Mouse (Mus musculus): ENCODE measurements around the gene Samd7. TPM values are rescaled to one million over a fixed set of nuclear protein-coding genes. Genes with fewer than 3 reads are reported as not detected.

Gene Samd7
- polyA plus RNA-seq, 1 experiment from 2014 or later = not detected

GRCm38 (mm10) chr3:30764877-30765276, 18.8 kb downstream of the Samd7 start:
- Histone ChIP-seq H3K9me3 (ENCODE audit: low read depth, low read length) (no peaks in the 10 kb centered on the region), H3K27ac (ENCODE audit: low read depth) (no peak overlapping the region), H3K36me3 (ENCODE audit: insufficient read depth) (no peaks in the 10 kb centered on the region), H3K4me1 (ENCODE audit: insufficient read depth) (no peaks in the 10 kb centered on the region), H3K9ac (no peak overlapping the region), H3K27me3 (ENCODE audit: insufficient read depth, low read length) (no peaks in the 10 kb centered on the region), H3K4me2 (no peak overlapping the region), H3K4me3 (ENCODE audit: low read depth, low read length) (no peak overlapping the region)
- DNase-seq (no peak), ATAC-seq (ENCODE audit: insufficient read depth) (no peak)
- WGBS = 88% methylated on average over 4 of the region's 4 CpGs
- TF ChIP-seq CTCF (IDR thresholded peaks at IDR 0.05; ENCODE audit: low read depth) = no peak

- no peak for TF ChIP-seq CTCF (IDR thresholded peaks at IDR 0.05; ENCODE audit: low read depth)
- DNase-seq = no peak
- 55% methylated on average over 10 of the region's 10 CpGs for WGBS
- Histone ChIP-seq H3K36me3 (ENCODE audit: insufficient read depth) (no peaks in the 10 kb centered on the region), H3K27me3 (ENCODE audit: insufficient read depth, low read length) (no peaks in the 10 kb centered on the region), H3K9ac (no peak overlapping the region), H3K9me3 (ENCODE audit: low read depth, low read length) (no peaks in the 10 kb centered on the region), H3K4me2 (no peak overlapping the region; the same call in 1 of the 2 replicates), H3K4me3 (ENCODE audit: low read depth, low read length) (no peak overlapping the region), H3K4me1 (ENCODE audit: insufficient read depth) (no peaks in the 10 kb centered on the region), H3K27ac (ENCODE audit: low read depth) (no peak overlapping the region)
- peak; percentile 82 for ATAC-seq (ENCODE audit: insufficient read depth)
Observed at GRCm38 (mm10) chr3:30765311-30766027, 19.4 kb downstream of the Samd7 start.

- H3K9me3 ChIP-seq (ENCODE audit: low read depth, low read length) = no peaks in the 10 kb centered on the region
- peak; percentile 20 for DNase-seq
- H3K4me1 ChIP-seq (ENCODE audit: insufficient read depth) = no peaks in the 10 kb centered on the region
- H3K4me3 ChIP-seq (ENCODE audit: low read depth, low read length) = no peak overlapping the region
- H3K36me3 ChIP-seq (ENCODE audit: insufficient read depth) = no peaks in the 10 kb centered on the region
- no peaks in the 10 kb centered on the region for H3K27me3 ChIP-seq (ENCODE audit: insufficient read depth, low read length)
- no peak overlapping the region for H3K4me2 ChIP-seq
- TF ChIP-seq CTCF (IDR thresholded peaks at IDR 0.05; ENCODE audit: low read depth) = no peak
- H3K27ac ChIP-seq (ENCODE audit: low read depth) = no peak overlapping the region
- no peak overlapping the region for H3K9ac ChIP-seq
- 45% methylated on average over 7 of the region's 7 CpGs for WGBS
- ATAC-seq (ENCODE audit: insufficient read depth) = peak; percentile 71; the same call in 1 of the 2 replicates
Observed at GRCm38 (mm10) chr3:30766177-30766576, 20.1 kb downstream of the Samd7 start.

GRCm38 (mm10) chr3:30767271-30767670, 21.2 kb downstream of the Samd7 start:
- WGBS = 90% methylated on average over 6 of the region's 6 CpGs

GRCm38 (mm10) chr3:30769755-30770515, 23.8 kb downstream of the Samd7 start:
- Histone ChIP-seq H3K4me1 (ENCODE audit: insufficient read depth) (no peaks in the 10 kb centered on the region), H3K9ac (no peak overlapping the region), H3K27me3 (ENCODE audit: insufficient read depth, low read length) (no peaks in the 10 kb centered on the region), H3K9me3 (ENCODE audit: low read depth, low read length) (no peaks in the 10 kb centered on the region), H3K4me3 (ENCODE audit: low read depth, low read length) (no peak overlapping the region), H3K36me3 (ENCODE audit: insufficient read depth) (no peaks in the 10 kb centered on the region), H3K27ac (ENCODE audit: low read depth) (no peak overlapping the region), H3K4me2 (no peak overlapping the region)
- WGBS = 43% methylated on average over 10 of the region's 10 CpGs
- DNase-seq (no peak), ATAC-seq (ENCODE audit: insufficient read depth) (no peak)
- no peak for TF ChIP-seq CTCF (IDR thresholded peaks at IDR 0.05; ENCODE audit: low read depth)

More at GRCm38 (mm10) chr3:30767271-30767670, 21.2 kb downstream of the Samd7 start:
- no peaks in the 10 kb centered on the region for H3K9me3 ChIP-seq (ENCODE audit: low read depth, low read length)
- ATAC-seq (ENCODE audit: insufficient read depth) = no peak
- H3K36me3 ChIP-seq (ENCODE audit: insufficient read depth) = no peaks in the 10 kb centered on the region
- no peak overlapping the region for H3K4me2 ChIP-seq
- no peak overlapping the region for H3K9ac ChIP-seq
- DNase-seq = no peak
- H3K4me3 ChIP-seq (ENCODE audit: low read depth, low read length) = no peak overlapping the region
- H3K27me3 ChIP-seq (ENCODE audit: insufficient read depth, low read length) = no peaks in the 10 kb centered on the region
- H3K4me1 ChIP-seq (ENCODE audit: insufficient read depth) = no peaks in the 10 kb centered on the region
- TF ChIP-seq CTCF (IDR thresholded peaks at IDR 0.05; ENCODE audit: low read depth) = no peak
- no peak overlapping the region for H3K27ac ChIP-seq (ENCODE audit: low read depth)

- Histone ChIP-seq H3K9ac (no peak overlapping the region), H3K4me2 (no peak overlapping the region), H3K4me3 (ENCODE audit: low read depth, low read length) (no peak overlapping the region), H3K36me3 (ENCODE audit: insufficient read depth) (no peaks in the 10 kb centered on the region), H3K4me1 (ENCODE audit: insufficient read depth) (no peaks in the 10 kb centered on the region), H3K9me3 (ENCODE audit: low read depth, low read length) (no peaks in the 10 kb centered on the region), H3K27ac (ENCODE audit: low read depth) (no peak overlapping the region), H3K27me3 (ENCODE audit: insufficient read depth, low read length) (no peaks in the 10 kb centered on the region)
- DNase-seq (no peak), ATAC-seq (ENCODE audit: insufficient read depth) (no peak)
- 77% methylated on average over 1 of the region's 1 CpGs for WGBS
- no peak for TF ChIP-seq CTCF (IDR thresholded peaks at IDR 0.05; ENCODE audit: low read depth)
Observed at GRCm38 (mm10) chr3:30771560-30771959, 25.5 kb downstream of the Samd7 start.

- Histone ChIP-seq H3K4me2 (no peak overlapping the region), H3K36me3 (ENCODE audit: insufficient read depth) (no peaks in the 10 kb centered on the region), H3K9ac (no peak overlapping the region), H3K4me3 (ENCODE audit: low read depth, low read length) (no peak overlapping the region), H3K9me3 (ENCODE audit: low read depth, low read length) (no peaks in the 10 kb centered on the region), H3K27me3 (ENCODE audit: insufficient read depth, low read length) (no peaks in the 10 kb centered on the region), H3K4me1 (ENCODE audit: insufficient read depth) (no peaks in the 10 kb centered on the region), H3K27ac (ENCODE audit: low read depth) (no peak overlapping the region)
- TF ChIP-seq CTCF (IDR thresholded peaks at IDR 0.05; ENCODE audit: low read depth) = no peak
- DNase-seq = no peak
- ATAC-seq (ENCODE audit: insufficient read depth) = no peak
- 42% methylated on average over 4 of the region's 4 CpGs for WGBS
Observed at GRCm38 (mm10) chr3:30772631-30773030, 26.5 kb downstream of the Samd7 start.

Data from lung, embryonic 14.5 days (tissue).